Mouse (Mus musculus) ES-E14 (cell line): ENCODE data around the gene Ankmy1. TPM values are rescaled to one million over a fixed set of nuclear protein-coding genes. Genes with fewer than 3 reads are reported as not detected.

Experiments used
- DNase-seq: peaks from one replicate; pipeline ENCODE4 v3.0.0-alpha.2; 2013; ENCODE audit warnings: low read depth, low spot score
- H3K27ac ChIP-seq: 2 replicates; pipeline ENCODE4 v1.5.1; 2012; ENCODE audit warnings: low read depth, mild to moderate bottlenecking, low read length, moderate library complexity, mixed read lengths; ENCODE audit not compliant: poor library complexity, insufficient read depth, severe bottlenecking
- H3K36me3 ChIP-seq: 2 replicates; pipeline ENCODE4 v1.6.1; 2012; ENCODE audit warnings: mild to moderate bottlenecking, low read length, moderate library complexity, mixed read lengths; ENCODE audit not compliant: control insufficient read depth, poor library complexity, insufficient read depth, severe bottlenecking
- H3K4me1 ChIP-seq, 2 experiments: fragments of 150-350 bp in 1 of 2; sonication (generic) in 1 of 2; 2 replicates each; pipeline ENCODE4 v1.6.1; 2012; ENCODE audit warnings: low read length in 2 of 2, mild to moderate bottlenecking in 1 of 2, mixed read lengths in 1 of 2; ENCODE audit not compliant: control insufficient read depth in 2 of 2, insufficient read depth in 2 of 2, poor library complexity in 1 of 2
- H3K4me3 ChIP-seq, 2 experiments: fragments of 150-350 bp in 1 of 2; sonication (generic) in 1 of 2; 2 replicates each; pipeline ENCODE4 v1.5.1; 2012; ENCODE audit warnings: low read length in 2 of 2, low read depth in 1 of 2, mild to moderate bottlenecking in 1 of 2, mixed read lengths in 1 of 2; ENCODE audit not compliant: insufficient read depth in 1 of 2, poor library complexity in 1 of 2, severe bottlenecking in 1 of 2
- H3K9ac ChIP-seq: 2 replicates; pipeline ENCODE4 v1.6.1; 2012; ENCODE audit warnings: low read depth, mild to moderate bottlenecking, low read length, mixed read lengths; ENCODE audit not compliant: poor library complexity, insufficient read depth, severe bottlenecking
- H3K9me3 ChIP-seq: fragments of 150-350 bp; sonication (generic); 2 replicates; pipeline ENCODE4 v1.6.1; 2012; ENCODE audit warnings: low read depth, mild to moderate bottlenecking, low read length; ENCODE audit not compliant: control insufficient read depth, insufficient read depth
- CHD2 ChIP-seq: IDR thresholded peaks from 2 replicates; pipeline ENCODE4 v1.6.1; 2014; ENCODE audit warnings: mild to moderate bottlenecking, low read depth, low read length, inconsistent platforms
- HCFC1 ChIP-seq: IDR thresholded peaks from 2 replicates; pipeline ENCODE4 v1.6.1; 2012; ENCODE audit warnings: low read length, inconsistent platforms, borderline replicate concordance; ENCODE audit not compliant: insufficient read depth
- MAFK ChIP-seq: IDR thresholded peaks from 2 replicates; pipeline ENCODE4 v1.6.1; 2014; ENCODE audit warnings: mild to moderate bottlenecking, low read depth, low read length, inconsistent platforms; ENCODE audit not compliant: insufficient read depth
- ZC3H11A ChIP-seq: IDR thresholded peaks from 2 replicates; pipeline ENCODE4 v1.6.1; 2012; ENCODE audit warnings: low read depth, mild to moderate bottlenecking, inconsistent platforms, low read length, borderline replicate concordance
- ZNF384 ChIP-seq: IDR thresholded peaks from 2 replicates; pipeline ENCODE4 v1.6.1; 2012; ENCODE audit warnings: low read depth, low read length, inconsistent platforms
- in situ Hi-C, 2 experiments: fragments of 600-800 bp; cut with MboI; formaldehyde crosslinking; loops; one replicate each; pipeline ENCODE4 v1.15.1; 2025; ENCODE audit warnings: low sequenced_read_pairs in 2 of 2, inconsistent platforms in 1 of 2; ENCODE audit not compliant: unreplicated experiment in 2 of 2
- total RNA-seq: library from RNA; depleted of rRNA; stranded (reverse); fragments of 300-350 nt; gene quantifications from 2 replicates; pipeline ENCODE4 v1.2.3, GENCODE M21; 2012

Gene Ankmy1
- total RNA-seq, 1 experiment = 0.71 TPM

GRCm38 (mm10) chr1:92916725-92917124, 14.0 kb upstream of the Ankmy1 start:
- TF ChIP-seq MAFK (no peak), ZNF384 (no peak), CHD2 (no peak), ZC3H11A (no peak), HCFC1 (no peak)
- Histone ChIP-seq H3K9me3 (no peaks in the 10 kb centered on the region), H3K27ac (no peak overlapping the region), H3K4me1 (peaks cover 2 to 21% of the 10 kb centered on the region in 2 experiments; a peak in 3 of 4 replicates), H3K4me3 (no peak overlapping the region), H3K36me3 (peaks cover 11% of the 10 kb centered on the region; the same call in 1 of the 2 replicates), H3K9ac (no peak overlapping the region)
- no peak for DNase-seq
- in situ Hi-C loops = no loop called here

- TF ChIP-seq MAFK = no peak
- TF ChIP-seq HCFC1 = no peak
- TF ChIP-seq ZNF384 = no peak
- TF ChIP-seq CHD2 = no peak
- no peak for TF ChIP-seq ZC3H11A
- in situ Hi-C loops = no loop called here
- H3K9me3 ChIP-seq = no peaks in the 10 kb centered on the region
- no peak overlapping the region for H3K4me3 ChIP-seq
- peaks cover under 1 to 18% of the 10 kb centered on the region in 2 experiments; a peak in 3 of 4 replicates for H3K4me1 ChIP-seq
- no peak for DNase-seq
- peaks cover 9% of the 10 kb centered on the region; the same call in 1 of the 2 replicates for H3K36me3 ChIP-seq
- H3K9ac ChIP-seq = no peak overlapping the region
- H3K27ac ChIP-seq = no peak overlapping the region
These were observed 12.3 kb upstream of the Ankmy1 start for GRCm38 (mm10) chr1:92914993-92915392.

GRCm38 (mm10) chr1:92914239-92914638, 11.5 kb upstream of the Ankmy1 start:
- no peaks in the 10 kb centered on the region for H3K9me3 ChIP-seq
- H3K36me3 ChIP-seq = peaks cover 9% of the 10 kb centered on the region; the same call in 1 of the 2 replicates
- in situ Hi-C loops = no loop called here
- DNase-seq = no peak
- H3K4me1 ChIP-seq = peaks cover 0 to 14% of the 10 kb centered on the region in 2 experiments; a peak in 2 of 4 replicates
- H3K4me3 ChIP-seq = no peak overlapping the region
- H3K27ac ChIP-seq = no peak overlapping the region
- TF ChIP-seq ZC3H11A = no peak
- no peak overlapping the region for H3K9ac ChIP-seq

- no peak overlapping the region for H3K27ac ChIP-seq
- no peak overlapping the region; a peak in 1 of 4 replicates for H3K4me3 ChIP-seq
- no peaks in the 10 kb centered on the region for H3K9me3 ChIP-seq
- peaks cover 0 to 10% of the 10 kb centered on the region in 2 experiments; a peak in 1 of 4 replicates for H3K4me1 ChIP-seq
- H3K9ac ChIP-seq = no peak overlapping the region
- DNase-seq = no peak
- peaks cover 9% of the 10 kb centered on the region; the same call in 1 of the 2 replicates for H3K36me3 ChIP-seq
- no peak for TF ChIP-seq MAFK
- in situ Hi-C loops = no loop called here
These were observed 9.6 kb upstream of the Ankmy1 start for GRCm38 (mm10) chr1:92912286-92912685.

- Histone ChIP-seq H3K9me3 (no peaks in the 10 kb centered on the region), H3K27ac (no peak overlapping the region), H3K4me3 (peak overlapping the region; percentile 70 to 73; a peak in 3 of 4 replicates), H3K36me3 (peaks cover 8% of the 10 kb centered on the region; the same call in 1 of the 2 replicates), H3K9ac (no peak overlapping the region), H3K4me1 (peaks cover 0 to 10% of the 10 kb centered on the region in 2 experiments; a peak in 1 of 4 replicates)
- in situ Hi-C loops = no loop called here
- TF ChIP-seq ZNF384 (no peak), MAFK (no peak), CHD2 (no peak)
- DNase-seq = no peak
These were observed 9.0 kb upstream of the Ankmy1 start for GRCm38 (mm10) chr1:92911721-92912138.
